Mouse (Mus musculus) MEL (cell line): ENCODE measurements around the gene Mpig6b.

Experiments used
- CTCF ChIP-seq, 3 experiments: IDR thresholded peaks in 2 of 3; conservative IDR thresholded peaks in 1 of 3; 2 replicates each; pipeline ENCODE4 v1.5.1; 2011 to 2012; ENCODE audit warnings: low read length in 3 of 3, low read depth in 2 of 3, mild to moderate bottlenecking in 2 of 3, improper control_type of control experiment in 1 of 3, inconsistent platforms in 1 of 3, mixed read lengths in 1 of 3, moderate library complexity in 1 of 3; ENCODE audit not compliant: control insufficient read depth in 1 of 3, insufficient read depth in 1 of 3, poor library complexity in 1 of 3, severe bottlenecking in 1 of 3
- EP300 ChIP-seq, 2 experiments: IDR thresholded peaks; 2 replicates each; pipeline ENCODE4 v1.6.1; 2011; ENCODE audit warnings: improper control_type of control experiment in 2 of 2, low read length in 2 of 2, low read depth in 1 of 2, mild to moderate bottlenecking in 1 of 2
- HCFC1 ChIP-seq: IDR thresholded peaks from 2 replicates; pipeline ENCODE4 v1.6.1; 2012; ENCODE audit warnings: low read depth, mild to moderate bottlenecking, inconsistent platforms, low read length, improper control_type of control experiment, moderate library complexity
- KAT2A ChIP-seq: conservative IDR thresholded peaks from 2 replicates; pipeline ENCODE4 v1.6.1; 2012; ENCODE audit warnings: low read depth, low read length, improper control_type of control experiment, inconsistent platforms
- POLR2AphosphoS2 ChIP-seq: IDR thresholded peaks from 2 replicates; pipeline ENCODE4 v1.6.1; 2011; ENCODE audit warnings: low read length, improper control_type of control experiment
- SMC3 ChIP-seq: IDR thresholded peaks from 2 replicates; pipeline ENCODE4 v1.6.1; 2011; ENCODE audit warnings: low read depth, low read length, improper control_type of control experiment

- TF ChIP-seq POLR2AphosphoS2 (no peak), CTCF (IDR thresholded peaks at IDR 0.05 in 2 of 3, conservative IDR thresholded peaks at IDR 0.05 in 1 of 3; ENCODE audit: control insufficient read depth in 1 of 3, insufficient read depth in 1 of 3, low read depth in 2 of 3, low read length in 3 of 3, poor library complexity in 1 of 3, severe bottlenecking in 1 of 3) (peak in 2 of 3 experiments; percentile 32 to 35; a peak in 4 of 6 replicates), EP300 (IDR thresholded peaks at IDR 0.05; ENCODE audit: low read depth in 1 of 2, low read length in 2 of 2) (no peak), KAT2A (no peak), SMC3 (peak; percentile 29; the same call in 1 of the 2 replicates), HCFC1 (no peak)
These were observed 36.1 kb downstream of the Mpig6b start for GRCm38 (mm10) chr17:35029691-35030532.
